Mouse (Mus musculus) right cerebral cortex, adult 2 months (tissue): ENCODE data around the gene Erich4.

Experiments
- DNase-seq, 2 experiments: peaks; one replicate each; pipeline ENCODE4 v3.0.0; 2021 to 2022; ENCODE audit warnings: low spot score in 2 of 2

Erich4 gene

GRCm38 (mm10) chr7:25623857-25624370, 8.2 kb upstream of the Erich4 start:
- DNase-seq, result no peak

GRCm38 (mm10) chr7:25620751-25621150, 5.1 kb upstream of the Erich4 start:
- DNase-seq, result no peak

- no peak for DNase-seq
Observed at GRCm38 (mm10) chr7:25620101-25620500, 4.4 kb upstream of the Erich4 start.

GRCm38 (mm10) chr7:25619722-25619991, 4.0 kb upstream of the Erich4 start:
- no peak for DNase-seq

- peak; percentile 93 to 94 for DNase-seq
Observed at GRCm38 (mm10) chr7:25618865-25619721, 3.4 kb upstream of the Erich4 start, which contains the start of gene Dmac2. Gene Dmac2 (plus strand): TSS chr7:25619414.

- DNase-seq, result no peak
Observed at GRCm38 (mm10) chr7:25617376-25618160, 1.9 kb upstream of the Erich4 start.

- no peak for DNase-seq
Observed at GRCm38 (mm10) chr7:25614831-25615705, 624 bp downstream of the Erich4 start.

- no peak for DNase-seq
Observed at GRCm38 (mm10) chr7:25614086-25614485, 1.6 kb downstream of the Erich4 start.

- no peak for DNase-seq
Observed at GRCm38 (mm10) chr7:25611501-25611900, 4.2 kb downstream of the Erich4 start.

- no peak for DNase-seq
Observed at GRCm38 (mm10) chr7:25610056-25610455, 5.6 kb downstream of the Erich4 start.

- DNase-seq, result no peak
Observed at GRCm38 (mm10) chr7:25607196-25607595, 8.5 kb downstream of the Erich4 start.

GRCm38 (mm10) chr7:25606625-25607063, 9.0 kb downstream of the Erich4 start:
- no peak for DNase-seq

GRCm38 (mm10) chr7:25601346-25601745, 14.3 kb downstream of the Erich4 start:
- DNase-seq, result no peak

- DNase-seq, result no peak
Observed at GRCm38 (mm10) chr7:25600666-25601065, 15.0 kb downstream of the Erich4 start.

- DNase-seq, result peak; percentile 86 to 89
Observed at GRCm38 (mm10) chr7:25599663-25600062, 16.0 kb downstream of the Erich4 start.

GRCm38 (mm10) chr7:25593859-25594258, 21.8 kb downstream of the Erich4 start:
- DNase-seq, result no peak

GRCm38 (mm10) chr7:25591226-25591625, 24.5 kb downstream of the Erich4 start:
- DNase-seq, result no peak

GRCm38 (mm10) chr7:25585351-25586204, 30.1 kb downstream of the Erich4 start:
- no peak for DNase-seq

- DNase-seq, result no peak
Observed at GRCm38 (mm10) chr7:25584651-25585050, 31.0 kb downstream of the Erich4 start.

GRCm38 (mm10) chr7:25582301-25582810, 33.3 kb downstream of the Erich4 start:
- DNase-seq, result no peak

- DNase-seq, result no peak
Observed at GRCm38 (mm10) chr7:25579441-25579840, 36.3 kb downstream of the Erich4 start.
